Mouse (Mus musculus) hindbrain, embryonic 15.5 days (tissue): ENCODE measurements at regions not wholly inside any gene's neighbourhood (a gene's known extent, or its start where the extent isn't known, plus 50 kb on each side); places are given as distances from the start of the nearest gene placed in this dataset.
"Not testable (repeated sequence)": the region's sequence is repeated elsewhere in the genome, so short reads cannot be mapped to it uniquely, and the experiment has no call there.

Experiments
- ATAC-seq: fragments of 200-750 bp; cut with Nextera tagmentation; 2 replicates; pipeline ENCODE4 v1.8.0; 2017; ENCODE audit warnings: low read depth, moderate number of reproducible peaks, moderate TSS enrichment; ENCODE audit not compliant: low FRiP score
- H3K27ac ChIP-seq: fragments of 300-500 bp; sonication (generic); replicated peaks from 2 replicates; pipeline ENCODE4 v1.5.1; 2015; ENCODE audit warnings: mild to moderate bottlenecking, inconsistent platforms
- H3K27me3 ChIP-seq: fragments of 300-500 bp; sonication (generic); 2 replicates; pipeline ENCODE4 v1.6.1; 2015; ENCODE audit warnings: control low read depth, inconsistent platforms
- H3K36me3 ChIP-seq: fragments of 300-500 bp; sonication (generic); 2 replicates; pipeline ENCODE4 v1.6.1; 2015; ENCODE audit warnings: control low read depth, inconsistent platforms
- H3K4me1 ChIP-seq: fragments of 300-500 bp; sonication (generic); replicated peaks from 2 replicates; pipeline ENCODE4 v1.6.1; 2015; ENCODE audit warnings: control low read depth, inconsistent platforms
- H3K4me2 ChIP-seq: fragments of 300-500 bp; sonication (generic); 2 replicates; pipeline ENCODE4 v1.6.1; 2015; ENCODE audit warnings: moderate library complexity, mild to moderate bottlenecking, inconsistent platforms
- H3K4me3 ChIP-seq: fragments of 300-500 bp; sonication (generic); 2 replicates; pipeline ENCODE4 v1.5.1; 2015; ENCODE audit warnings: mild to moderate bottlenecking, inconsistent platforms
- H3K9ac ChIP-seq: fragments of 300-500 bp; sonication (generic); 2 replicates; pipeline ENCODE4 v1.6.1; 2015; ENCODE audit warnings: inconsistent platforms
- H3K9me3 ChIP-seq: fragments of 300-500 bp; sonication (generic); 2 replicates; pipeline ENCODE4 v1.6.1; 2016; ENCODE audit warnings: control low read depth, inconsistent platforms
- WGBS: fragments of 180-500 bp; shearing (Covaris S2); methylation state at CpG from one replicate; pipeline ENCODE4 v1.1.7; 2015; 5-methylcytosine and 5-hydroxymethylcytosine counted together

- 67% methylated on average over 7 of the region's 7 CpGs for WGBS
- no peak overlapping the region for H3K4me2 ChIP-seq
- no peaks in the 10 kb centered on the region for H3K27me3 ChIP-seq
- H3K36me3 ChIP-seq, result no peaks in the 10 kb centered on the region
- no peak overlapping the region for H3K9ac ChIP-seq
- ATAC-seq, result no peak
- H3K4me3 ChIP-seq, result no peak overlapping the region
- no peak overlapping the region for H3K27ac ChIP-seq
- no peaks in the 10 kb centered on the region for H3K9me3 ChIP-seq
- peaks cover 16% of the 10 kb centered on the region for H3K4me1 ChIP-seq
Observed at GRCm38 (mm10) chr17:83978858-83979470, 131.2 kb upstream of the Haao start.

DNA sequence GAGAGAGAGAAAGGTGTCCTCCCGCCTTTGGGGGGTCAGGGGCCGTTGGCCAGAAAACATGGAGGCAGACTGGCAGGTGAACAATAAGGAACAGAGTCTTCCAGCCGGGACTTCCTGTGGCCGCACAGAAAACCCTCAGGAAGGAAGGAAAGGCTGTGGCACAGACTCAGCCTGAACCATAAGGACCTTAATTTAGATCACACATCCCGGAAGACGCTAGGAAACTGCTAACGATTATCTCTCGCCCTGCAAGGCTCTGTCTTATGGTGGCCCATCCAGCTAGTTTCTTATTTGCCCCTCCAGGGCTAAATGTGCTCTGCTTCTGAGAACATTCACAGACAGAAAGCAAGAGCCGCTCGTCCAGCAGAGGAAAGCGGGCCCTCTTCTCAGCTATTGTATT, 130.0 kb upstream of the Haao start:
- Histone ChIP-seq H3K36me3 (no peaks in the 10 kb centered on the region), H3K27me3 (no peaks in the 10 kb centered on the region), H3K4me2 (no peak overlapping the region), H3K9ac (no peak overlapping the region), H3K4me3 (no peak overlapping the region), H3K27ac (no peak overlapping the region), H3K9me3 (no peaks in the 10 kb centered on the region), H3K4me1 (peaks cover 4% of the 10 kb centered on the region; the same call in 1 of the 2 replicates)
- 85% methylated on average over 11 of the region's 11 CpGs for WGBS
- no peak for ATAC-seq

DNA sequence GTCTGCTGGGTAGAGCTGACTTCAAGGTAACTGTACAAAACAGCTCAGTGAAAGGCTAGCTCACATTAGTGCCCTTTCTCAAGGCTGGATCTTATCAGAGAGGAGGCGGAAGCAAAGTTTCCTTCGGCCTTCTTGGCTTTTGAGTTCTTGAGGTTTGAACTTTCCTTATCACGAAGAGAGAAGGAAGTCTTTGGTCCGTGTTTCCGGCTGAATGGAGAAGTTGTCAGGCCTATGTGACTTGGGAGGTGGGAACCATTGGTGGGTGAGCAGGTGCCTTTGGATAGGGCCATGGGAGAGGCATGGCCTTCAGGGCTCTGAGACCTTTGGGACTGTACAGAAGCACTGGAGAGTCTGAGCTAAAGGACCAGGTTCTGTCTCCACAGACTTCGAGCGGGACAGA, 128.1 kb upstream of the Haao start:
- H3K36me3 ChIP-seq, result no peaks in the 10 kb centered on the region
- no peak overlapping the region for H3K4me3 ChIP-seq
- no peak overlapping the region for H3K9ac ChIP-seq
- no peak for ATAC-seq
- H3K9me3 ChIP-seq, result no peaks in the 10 kb centered on the region
- no peak overlapping the region for H3K4me2 ChIP-seq
- H3K4me1 ChIP-seq, result no peaks in the 10 kb centered on the region; the same call in 1 of the 2 replicates
- 95% methylated on average over 7 of the region's 7 CpGs for WGBS
- no peak overlapping the region for H3K27ac ChIP-seq
- H3K27me3 ChIP-seq, result no peaks in the 10 kb centered on the region

DNA sequence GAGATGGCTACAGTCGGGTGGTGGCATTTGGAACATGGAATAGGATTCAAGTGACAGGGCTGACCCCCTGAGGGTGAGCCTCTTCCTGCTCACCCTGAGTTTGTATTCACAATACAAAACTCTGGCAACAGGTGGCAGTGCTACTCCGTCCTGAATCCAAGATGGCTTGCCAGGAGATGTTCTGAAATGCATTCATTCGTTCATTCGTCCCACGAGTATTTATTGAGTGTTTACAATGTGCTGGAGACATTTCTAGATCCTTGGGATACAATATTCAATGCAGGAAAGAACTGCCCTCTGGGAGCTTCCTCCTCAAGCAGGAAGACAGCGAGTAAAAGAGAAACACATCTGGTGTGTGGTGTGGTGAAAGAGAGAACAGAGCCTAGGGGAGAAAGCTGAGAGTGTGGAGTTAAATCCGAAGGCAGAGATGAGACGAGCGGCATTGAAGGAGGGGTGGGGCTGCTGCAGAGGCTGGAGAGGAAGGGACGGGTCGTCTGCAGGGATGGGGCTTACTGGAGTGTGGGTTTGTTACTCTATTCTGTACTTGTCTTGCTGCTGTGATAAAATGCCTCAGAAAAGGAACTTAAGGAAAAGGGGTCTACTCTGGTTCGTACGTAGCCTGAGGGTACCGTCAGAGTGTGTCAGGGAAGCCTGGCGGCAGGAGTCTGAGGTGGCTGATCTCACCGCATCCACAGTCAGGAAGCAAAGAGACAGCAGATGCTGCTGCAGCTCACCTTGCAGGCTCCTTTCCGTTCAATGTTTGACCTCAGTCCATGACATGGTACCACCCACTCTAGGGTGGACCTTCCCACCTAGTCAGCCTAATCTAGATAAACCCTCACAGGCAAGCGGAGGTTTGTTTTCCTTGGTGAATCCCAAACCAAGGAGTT, 125.9 kb upstream of the Haao start:
- H3K4me3 ChIP-seq, result no peak overlapping the region
- WGBS, result 57% methylated on average over 18 of the region's 18 CpGs
- no peaks in the 10 kb centered on the region for H3K36me3 ChIP-seq
- no peaks in the 10 kb centered on the region for H3K27me3 ChIP-seq
- no peak overlapping the region for H3K9ac ChIP-seq
- H3K4me2 ChIP-seq, result no peak overlapping the region
- no peaks in the 10 kb centered on the region; the same call in 1 of the 2 replicates for H3K4me1 ChIP-seq
- H3K27ac ChIP-seq, result no peak overlapping the region
- no peak for ATAC-seq
- H3K9me3 ChIP-seq, result no peaks in the 10 kb centered on the region

DNA sequence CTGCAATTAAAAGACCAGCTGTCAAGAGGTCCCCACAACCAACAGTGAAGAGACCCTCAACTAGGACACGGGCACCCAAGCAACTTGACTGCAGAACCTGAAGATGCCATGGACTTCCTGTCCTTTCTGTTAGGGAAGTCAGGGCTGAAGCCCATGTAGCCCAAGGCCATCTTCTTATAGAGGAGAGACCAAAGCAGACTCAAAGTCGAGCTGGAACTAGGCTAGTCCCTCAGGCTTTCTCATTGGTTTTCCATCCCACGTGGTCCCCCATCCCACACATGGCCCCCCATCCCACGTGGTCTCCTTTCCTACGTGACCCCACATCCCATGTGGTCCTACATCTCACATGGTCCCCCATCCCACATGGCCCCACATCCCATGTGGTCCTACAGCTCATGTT, 125.1 kb upstream of the Haao start:
- 93% methylated on average over 5 of the region's 5 CpGs for WGBS
- Histone ChIP-seq H3K27ac (no peak overlapping the region), H3K9ac (no peak overlapping the region), H3K4me2 (no peak overlapping the region), H3K36me3 (no peaks in the 10 kb centered on the region), H3K9me3 (no peaks in the 10 kb centered on the region), H3K27me3 (no peaks in the 10 kb centered on the region), H3K4me1 (no peaks in the 10 kb centered on the region; the same call in 1 of the 2 replicates), H3K4me3 (no peak overlapping the region)
- ATAC-seq, result no peak

GRCm38 (mm10) chr17:83972470-83972869, 124.7 kb upstream of the Haao start:
- H3K4me1 ChIP-seq, result no peaks in the 10 kb centered on the region; the same call in 1 of the 2 replicates
- no peak overlapping the region for H3K4me2 ChIP-seq
- no peaks in the 10 kb centered on the region for H3K9me3 ChIP-seq
- no peak overlapping the region for H3K27ac ChIP-seq
- no peaks in the 10 kb centered on the region for H3K36me3 ChIP-seq
- no peak for ATAC-seq
- 86% methylated on average over 4 of the region's 4 CpGs for WGBS
- H3K27me3 ChIP-seq, result no peaks in the 10 kb centered on the region
- no peak overlapping the region for H3K9ac ChIP-seq
- H3K4me3 ChIP-seq, result no peak overlapping the region

DNA sequence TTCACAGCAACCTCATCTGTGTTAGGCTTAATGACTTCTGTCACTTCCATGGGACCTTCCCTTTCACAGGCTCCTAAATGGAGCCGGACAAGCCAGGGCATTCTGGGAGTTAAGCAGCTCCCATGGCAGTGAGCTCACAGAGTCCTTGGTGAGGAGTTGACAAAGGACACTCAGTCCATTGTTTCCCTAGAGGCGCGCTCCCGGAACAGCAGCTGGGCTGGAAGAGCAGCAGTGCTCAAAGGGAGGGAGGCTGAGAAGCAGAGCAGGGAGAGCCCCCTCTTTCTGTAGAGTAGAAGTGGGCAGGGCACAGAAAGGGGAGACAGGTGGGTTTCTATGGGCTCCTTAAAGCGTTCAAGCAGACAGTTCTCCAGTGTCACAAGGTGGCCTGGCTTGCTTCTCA, 124.3 kb upstream of the Haao start:
- Histone ChIP-seq H3K27ac (no peak overlapping the region), H3K27me3 (no peaks in the 10 kb centered on the region), H3K9me3 (no peaks in the 10 kb centered on the region), H3K4me1 (no peaks in the 10 kb centered on the region; the same call in 1 of the 2 replicates), H3K4me3 (no peak overlapping the region), H3K36me3 (no peaks in the 10 kb centered on the region), H3K4me2 (no peak overlapping the region), H3K9ac (no peak overlapping the region)
- ATAC-seq, result no peak
- WGBS, result 12% methylated on average over 5 of the region's 5 CpGs

DNA sequence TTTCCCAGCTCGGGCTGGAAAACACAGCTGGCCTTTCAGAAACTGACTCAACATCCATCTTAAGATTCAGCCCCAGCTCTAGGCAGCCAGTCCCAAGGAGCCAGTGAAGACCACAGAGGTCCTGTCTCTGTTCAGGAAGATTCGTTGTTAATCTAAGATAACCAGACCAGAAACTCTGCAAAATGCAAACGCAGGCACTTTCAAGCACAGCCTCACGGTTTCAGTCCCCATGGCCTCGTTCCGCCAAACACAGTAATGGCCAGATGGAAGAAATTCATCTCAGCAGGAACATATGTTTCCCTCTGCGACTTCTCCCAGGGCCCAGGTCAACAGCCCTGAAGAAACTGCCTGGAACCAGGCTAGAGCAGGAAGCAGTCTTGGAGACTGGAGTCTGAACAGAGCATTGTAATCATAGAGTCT, 121.7 kb upstream of the Haao start:
- Histone ChIP-seq H3K4me2 (no peak overlapping the region), H3K27me3 (no peaks in the 10 kb centered on the region), H3K9ac (no peak overlapping the region), H3K36me3 (no peaks in the 10 kb centered on the region), H3K4me1 (no peaks in the 10 kb centered on the region; the same call in 1 of the 2 replicates), H3K9me3 (no peaks in the 10 kb centered on the region), H3K27ac (no peak overlapping the region), H3K4me3 (no peak overlapping the region)
- WGBS, result 43% methylated on average over 7 of the region's 7 CpGs
- ATAC-seq, result no peak

GRCm38 (mm10) chr17:83968124-83968523, 120.4 kb upstream of the Haao start:
- WGBS, result 85% methylated on average over 3 of the region's 3 CpGs
- not testable (repeated sequence) for H3K9ac ChIP-seq, H3K4me2 ChIP-seq, H3K4me3 ChIP-seq, H3K36me3 ChIP-seq, H3K4me1 ChIP-seq, H3K27ac ChIP-seq, H3K9me3 ChIP-seq, ATAC-seq, H3K27me3 ChIP-seq

DNA sequence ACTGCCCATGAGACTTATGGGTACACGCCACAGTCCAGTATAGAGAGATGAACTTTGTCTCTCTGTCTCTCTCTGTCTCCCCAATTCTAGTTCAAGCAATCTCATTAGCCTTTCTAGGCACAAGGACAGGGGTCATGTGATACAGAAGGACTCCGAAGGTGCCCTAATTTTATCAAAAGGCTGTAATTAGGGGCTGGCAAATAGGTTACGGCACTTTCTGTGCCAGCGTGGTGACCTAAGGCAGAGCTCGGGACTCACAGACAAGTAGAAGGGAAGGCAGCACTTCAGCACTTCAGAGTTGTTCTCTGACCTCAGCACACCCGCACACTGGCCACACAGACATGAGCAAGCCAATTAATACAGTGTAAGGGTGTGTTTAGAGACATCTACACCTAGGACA, 119.2 kb upstream of the Haao start:
- no peaks in the 10 kb centered on the region for H3K9me3 ChIP-seq
- no peak overlapping the region for H3K4me2 ChIP-seq

DNA sequence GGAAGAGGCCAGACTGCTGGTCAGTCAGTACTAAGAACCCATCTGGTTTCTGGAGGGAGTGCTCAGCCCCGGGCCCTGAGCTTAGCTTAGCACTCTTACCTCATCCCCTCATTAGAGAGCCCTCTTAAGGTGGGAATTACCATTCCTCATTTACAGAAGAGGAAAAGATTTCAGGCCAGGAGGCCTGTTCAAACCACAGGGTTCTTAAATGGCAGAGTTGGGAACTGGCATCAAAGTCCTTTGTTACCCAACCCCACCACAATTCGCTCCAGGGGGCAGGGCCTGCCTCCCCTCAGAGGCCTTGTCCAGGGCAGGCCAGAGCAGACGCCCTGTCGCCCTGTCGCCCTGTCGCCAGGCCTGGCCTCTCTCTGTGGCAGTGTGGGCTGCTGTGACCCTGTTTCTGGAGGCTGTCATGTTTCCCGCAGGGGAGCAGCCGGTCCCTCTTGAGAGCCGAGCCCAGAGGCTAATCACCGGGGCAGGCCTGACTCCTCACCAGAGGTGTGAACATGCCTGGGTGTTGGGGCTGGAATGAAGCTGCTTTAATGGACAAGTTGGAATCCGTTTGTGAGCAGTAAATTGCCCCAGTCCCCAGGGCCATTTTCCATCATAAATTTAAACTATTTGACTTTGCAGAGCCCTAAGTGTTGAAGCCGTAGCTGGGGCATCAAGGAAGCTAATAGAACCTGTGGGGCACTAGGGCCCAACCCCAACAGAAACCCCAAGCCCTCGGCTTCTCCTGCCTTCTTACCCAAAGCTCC, 116.9 kb upstream of the Haao start:
- no peak overlapping the region for H3K4me3 ChIP-seq
- no peaks in the 10 kb centered on the region for H3K36me3 ChIP-seq
- no peak overlapping the region for H3K4me2 ChIP-seq
- no peak overlapping the region for H3K27ac ChIP-seq
- 46% methylated on average over 13 of the region's 13 CpGs for WGBS
- peaks cover 5% of the 10 kb centered on the region for H3K4me1 ChIP-seq
- no peak for ATAC-seq
- H3K9ac ChIP-seq, result no peak overlapping the region
- H3K9me3 ChIP-seq, result no peaks in the 10 kb centered on the region
- H3K27me3 ChIP-seq, result no peaks in the 10 kb centered on the region

More for the DNA sequence above, 119.2 kb upstream of the Haao start:
- no peaks in the 10 kb centered on the region for H3K27me3 ChIP-seq
- WGBS, result 90% methylated on average over 6 of the region's 6 CpGs
- no peak for ATAC-seq
- H3K36me3 ChIP-seq, result no peaks in the 10 kb centered on the region
- peaks cover 4% of the 10 kb centered on the region; the same call in 1 of the 2 replicates for H3K4me1 ChIP-seq
- no peak overlapping the region for H3K4me3 ChIP-seq
- no peak overlapping the region for H3K27ac ChIP-seq
- H3K9ac ChIP-seq, result no peak overlapping the region

DNA sequence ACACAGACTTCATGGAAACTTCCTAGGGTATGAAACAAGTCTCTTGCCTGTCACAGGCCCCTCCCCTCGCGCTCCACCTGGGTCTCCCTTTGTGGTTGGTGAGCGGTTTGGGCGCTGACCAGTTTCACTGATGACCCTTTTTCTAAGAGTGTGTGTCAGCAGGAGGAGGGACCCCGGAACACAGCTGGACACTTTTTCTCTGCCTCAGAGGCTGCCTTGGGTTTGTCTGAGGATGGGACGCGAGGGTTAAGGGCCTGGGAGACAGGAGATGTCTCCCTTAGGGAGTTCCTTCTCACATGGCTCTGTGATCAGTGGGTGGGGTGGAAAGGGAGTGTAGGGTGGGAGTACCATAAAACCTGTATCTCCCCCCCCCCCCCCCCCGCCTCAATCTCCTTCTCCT, 115.8 kb upstream of the Haao start:
- ATAC-seq, result no peak
- H3K9ac ChIP-seq, result no peak overlapping the region

More for the DNA sequence above, 115.8 kb upstream of the Haao start:
- no peak overlapping the region for H3K4me3 ChIP-seq
- WGBS, result 71% methylated on average over 8 of the region's 8 CpGs
- H3K4me2 ChIP-seq, result no peak overlapping the region
- no peaks in the 10 kb centered on the region for H3K36me3 ChIP-seq
- H3K27me3 ChIP-seq, result no peaks in the 10 kb centered on the region
- H3K9me3 ChIP-seq, result no peaks in the 10 kb centered on the region
- H3K27ac ChIP-seq, result no peak overlapping the region
- H3K4me1 ChIP-seq, result peaks cover 15% of the 10 kb centered on the region
